Mouse (Mus musculus): ENCODE data around the gene Creb3l2.

GRCm38 (mm10) chr6:37397254-37397653, 44.7 kb downstream of the Creb3l2 start:
- TF ChIP-seq CTCF (IDR thresholded peaks at IDR 0.05; ENCODE audit: low read depth, low read length) (no peak), POLR2A (IDR thresholded peaks at IDR 0.05; ENCODE audit: borderline replicate concordance, low read depth, low read length) (no peak)
